Comparison of ENCODE assay signal across 8 mouse cellular contexts in genomic region chr14:101640153-101640843, GRCm38 (mm10). TPM values are rescaled to one million over a fixed set of nuclear protein-coding genes. Genes with fewer than 3 reads are reported as not detected.
DNase-seq lines count a peak whose midpoint lies in the region; ATAC-seq lines count a peak whose summit lies in the region.

Gene Commd6 (minus strand): TSS chr14:101640686.

- DNase-seq in adipocyte (ENCODE audit: low spot score) = peak; percentile 96
- DNase-seq in embryo, embryonic 10 days (ENCODE audit: low spot score) = peak; percentile 97
- DNase-seq in gastrocnemius, postnatal 14 days = peak; percentile 93
- peak; percentile 90 to 95 for DNase-seq in left cerebral cortex, postnatal 10 days (ENCODE audit: extremely low spot score in 1 of 2, low spot score in 2 of 2)
- peak; percentile 91 for DNase-seq in right cerebral cortex, postnatal 25 days
- peak; percentile 84 to 85 for DNase-seq in urinary bladder, postnatal 4 days (ENCODE audit: low spot score in 2 of 2)

- peak; percentile 92 for ATAC-seq in inflammation-experienced regulatory T-cells, adult 6 months
- ATAC-seq in megakaryocyte-erythroid progenitor cell, adult 5-6 weeks (replicated peaks; ENCODE audit: low FRiP score, low TSS enrichment, poor library complexity, severe bottlenecking) = peak; percentile 99

- intact Hi-C loops in gastrocnemius, postnatal 14 days (cut with DNase I; ENCODE audit: low total_unique reads) = no loop called here
- intact Hi-C loops in left cerebral cortex, postnatal 10 days (cut with DNase I) = no loop called here

RNA-seq across cellular contexts. Expression of gene Commd6, which starts in this region (rescaled TPM):
- total RNA-seq in gastrocnemius, postnatal 14 days (2021) = 10 to 100 TPM; 17.9 to 21.4 TPM
- polyA plus RNA-seq in inflammation-experienced regulatory T-cells, adult 6 months (2017; shearing (Covaris generic)) = 100 to 1,000 TPM; 146 to 160 (median 148) TPM
- total RNA-seq in left cerebral cortex, postnatal 10 days (2021) = 10 to 100 TPM; 46.6 to 54.8 TPM
- total RNA-seq in megakaryocyte-erythroid progenitor cell, adult 5-6 weeks (2014; fragmentation: Nextera tagmentation) = 50.8 and 57.6 TPM in 2 replicates
- 31.7 and 40.1 TPM in 2 replicates for total RNA-seq in megakaryocyte-erythroid progenitor cell, adult 5-6 weeks (2017)

Comparison
In these comparisons a context has a peak if more than half of its experiments do, and no peak if none do; other contexts are left out.
1. Peak in every context shown above with its lines: DNase-seq and ATAC-seq.